Mouse (Mus musculus) forebrain, postnatal 0 days (tissue): Measurements from ENCODE around the gene Gm21988. TPM values are rescaled to one million over a fixed set of nuclear protein-coding genes. Genes with fewer than 3 reads are reported as not detected.
A peak's percentile ranks its signal among the peaks of the same experiment; 100 is the strongest.

Experiments
- ATAC-seq: fragments of 200-750 bp; cut with Nextera tagmentation; 2 replicates; pipeline ENCODE4 v1.8.0; 2017; ENCODE audit warnings: mild to moderate bottlenecking, moderate library complexity
- DNase-seq: peaks from one replicate; pipeline ENCODE4 v3.0.0-alpha.2; 2015
- H3K27ac ChIP-seq: fragments of 300-500 bp; sonication (generic); 2 replicates; pipeline ENCODE4 v1.5.1; 2014; ENCODE audit warnings: low read depth, mild to moderate bottlenecking, antibody characterized with exemption, low read length, moderate library complexity, mixed read lengths
- H3K27me3 ChIP-seq: fragments of 300-500 bp; sonication (generic); 2 replicates; pipeline ENCODE4 v1.6.1; 2014; ENCODE audit warnings: mild to moderate bottlenecking, low read length, mixed read lengths; ENCODE audit not compliant: insufficient read depth
- H3K36me3 ChIP-seq: fragments of 300-500 bp; sonication (generic); 2 replicates; pipeline ENCODE4 v1.6.1; 2014; ENCODE audit warnings: mild to moderate bottlenecking, moderate library complexity; ENCODE audit not compliant: insufficient read depth
- H3K4me1 ChIP-seq: fragments of 300-500 bp; sonication (generic); 2 replicates; pipeline ENCODE4 v1.6.1; 2014; ENCODE audit warnings: antibody characterized with exemption; ENCODE audit not compliant: insufficient read depth
- H3K4me2 ChIP-seq: fragments of 300-500 bp; sonication (generic); 2 replicates; pipeline ENCODE4 v1.6.1; 2014; ENCODE audit warnings: low read depth, mild to moderate bottlenecking, moderate library complexity
- H3K4me3 ChIP-seq: fragments of 300-500 bp; sonication (generic); 2 replicates; pipeline ENCODE4 v1.5.1; 2014; ENCODE audit warnings: low read depth, low read length, mixed read lengths
- H3K9ac ChIP-seq: fragments of 300-500 bp; sonication (generic); 2 replicates; pipeline ENCODE4 v1.6.1; 2014; ENCODE audit warnings: mild to moderate bottlenecking
- H3K9me3 ChIP-seq: fragments of 300-500 bp; sonication (generic); 2 replicates; pipeline ENCODE4 v1.6.1; 2016; ENCODE audit warnings: low read length
- CTCF ChIP-seq: sonication (generic); IDR thresholded peaks from 2 replicates; pipeline ENCODE4 v1.5.1; 2016; ENCODE audit warnings: antibody characterized with exemption, control low read depth, low read depth
- WGBS: fragments of 180-500 bp; shearing (Covaris S2); extraction: QIAGEN DNeasy Blood & Tissue Kit; methylation state at CpG from one replicate; pipeline ENCODE4 v1.1.7; 2014; 5-methylcytosine and 5-hydroxymethylcytosine counted together
- polyA plus RNA-seq: library from polyadenylated mRNA; unstranded; fragments of >200 nt; fragmentation: Nextera tagmentation; extraction: Ambion mirVana; gene quantifications from 2 replicates; pipeline ENCODE4 v1.2.1, GENCODE M21; 2015
- total RNA-seq: library from RNA; depleted of rRNA; stranded (reverse); fragments of >200 nt; gene quantifications from 2 replicates; pipeline ENCODE4 v1.2.3, GENCODE M21; 2014

The Gm21988 gene
- total and polyA plus RNA-seq, 2 experiments from 2014 or later: 4.9 to 16.6 TPM

- WGBS: 5% methylated on average over 26 of the region's 26 CpGs
- Histone ChIP-seq H3K9me3 (no peaks in the 10 kb centered on the region), H3K36me3 (peaks cover 7% of the 10 kb centered on the region), H3K9ac (peak overlapping the region; percentile 54), H3K4me3 (peak overlapping the region; percentile 41), H3K27me3 (peaks cover 23% of the 10 kb centered on the region), H3K27ac (no peak overlapping the region), H3K4me1 (peaks cover 14% of the 10 kb centered on the region), H3K4me2 (peak overlapping the region; percentile 80)
- peak; percentile 27 for DNase-seq
- ATAC-seq: peak; percentile 32
- no peak for TF ChIP-seq CTCF
Measured at GRCm38 (mm10) chr11:70213736-70214135, 25.9 kb downstream of the Gm21988 start.

- WGBS: 10% methylated on average over 9 of the region's 9 CpGs
- Histone ChIP-seq H3K4me2 (peak overlapping the region; percentile 80; the same call in 1 of the 2 replicates), H3K27me3 (peaks cover 23% of the 10 kb centered on the region), H3K4me1 (peaks cover 12% of the 10 kb centered on the region), H3K4me3 (peak overlapping the region; percentile 41; the same call in 1 of the 2 replicates), H3K36me3 (peaks cover 7% of the 10 kb centered on the region), H3K27ac (no peak overlapping the region), H3K9me3 (no peaks in the 10 kb centered on the region), H3K9ac (no peak overlapping the region)
- peak; percentile 88 for DNase-seq
- ATAC-seq: peak; percentile 68; the same call in 1 of the 2 replicates
- TF ChIP-seq CTCF: peak; percentile 81
Measured at GRCm38 (mm10) chr11:70212896-70213295, 26.7 kb downstream of the Gm21988 start.

- WGBS: 63% methylated on average over 6 of the region's 6 CpGs
- Histone ChIP-seq H3K36me3 (peaks cover 4% of the 10 kb centered on the region), H3K9me3 (no peaks in the 10 kb centered on the region), H3K4me3 (peak within 1 kb of the TSS; percentile 41), H3K9ac (peak within 1 kb of the TSS; percentile 54; the same call in 1 of the 2 replicates), H3K4me1 (peaks cover 12% of the 10 kb centered on the region), H3K4me2 (peak within 1 kb of the TSS; percentile 80), H3K27me3 (peaks cover 23% of the 10 kb centered on the region), H3K27ac (no peak within 1 kb of the TSS)
- ATAC-seq (no peak), DNase-seq (no peak)
- no peak for TF ChIP-seq CTCF
Measured at GRCm38 (mm10) chr11:70212423-70212822, 27.2 kb downstream of the Gm21988 start, which contains the start of gene Slc16a11. Slc16a11 (plus strand) TSS chr11:70212752.

- H3K27me3 ChIP-seq: peaks cover 23% of the 10 kb centered on the region
- no peak overlapping the region for H3K4me3 ChIP-seq
- no peaks in the 10 kb centered on the region; the same call in 1 of the 2 replicates for H3K36me3 ChIP-seq
- peaks cover 12% of the 10 kb centered on the region for H3K4me1 ChIP-seq
- ATAC-seq (no peak), DNase-seq (no peak)
- H3K9me3 ChIP-seq: no peaks in the 10 kb centered on the region
- no peak overlapping the region for H3K27ac ChIP-seq
- TF ChIP-seq CTCF: no peak
- H3K4me2 ChIP-seq: no peak overlapping the region
- no peak overlapping the region for H3K9ac ChIP-seq
- WGBS: 60% methylated on average over 6 of the region's 6 CpGs
Measured at GRCm38 (mm10) chr11:70211972-70212371, 27.7 kb downstream of the Gm21988 start.

- ATAC-seq (no peak), DNase-seq (no peak)
- H3K36me3 ChIP-seq: no peaks in the 10 kb centered on the region
- no peak overlapping the region for H3K27ac ChIP-seq
- no peak overlapping the region for H3K4me3 ChIP-seq
- H3K9ac ChIP-seq: no peak overlapping the region
- H3K9me3 ChIP-seq: no peaks in the 10 kb centered on the region
- peaks cover 12% of the 10 kb centered on the region for H3K4me1 ChIP-seq
- no peak for TF ChIP-seq CTCF
- 91% methylated on average over 2 of the region's 2 CpGs for WGBS
- peaks cover 23% of the 10 kb centered on the region for H3K27me3 ChIP-seq
- H3K4me2 ChIP-seq: no peak overlapping the region
Measured at GRCm38 (mm10) chr11:70210681-70211080, 28.9 kb downstream of the Gm21988 start.

GRCm38 (mm10) chr11:70208778-70209388 is 30.7 kb downstream of the Gm21988 start:
- no peak for TF ChIP-seq CTCF
- no peak for DNase-seq

GRCm38 (mm10) chr11:70207283-70207682 is 32.3 kb downstream of the Gm21988 start:
- H3K27ac ChIP-seq: no peak overlapping the region
- no peak overlapping the region for H3K4me2 ChIP-seq
- 0 out of 2 replicates have a peak, but pooled peaks cover 4% of the 10 kb centered on the region for H3K27me3 ChIP-seq
- no peak overlapping the region for H3K9ac ChIP-seq
- no peak for DNase-seq
- no peaks in the 10 kb centered on the region for H3K36me3 ChIP-seq
- H3K9me3 ChIP-seq: no peaks in the 10 kb centered on the region
- TF ChIP-seq CTCF: no peak
- no peak for ATAC-seq
- H3K4me3 ChIP-seq: no peak overlapping the region
- WGBS: 88% methylated on average over 7 of the region's 7 CpGs
- no peaks in the 10 kb centered on the region for H3K4me1 ChIP-seq

More at GRCm38 (mm10) chr11:70208778-70209388, 30.7 kb downstream of the Gm21988 start:
- H3K4me2 ChIP-seq: no peak overlapping the region
- peaks cover 11% of the 10 kb centered on the region; the same call in 1 of the 2 replicates for H3K27me3 ChIP-seq
- no peaks in the 10 kb centered on the region for H3K36me3 ChIP-seq
- no peak overlapping the region for H3K27ac ChIP-seq
- H3K4me1 ChIP-seq: 0 out of 2 replicates have a peak, but pooled peaks cover 3% of the 10 kb centered on the region
- WGBS: 74% methylated on average over 5 of the region's 5 CpGs
- H3K9ac ChIP-seq: no peak overlapping the region
- ATAC-seq: no peak
- no peaks in the 10 kb centered on the region for H3K9me3 ChIP-seq
- no peak overlapping the region for H3K4me3 ChIP-seq
